Mouse (Mus musculus) frontal cortex, postnatal 36 days (tissue): ENCODE results near the gene Zfp157.
"Not testable (repeated sequence)": the region's sequence is repeated elsewhere in the genome, so short reads cannot be mapped to it uniquely, and the experiment has no call there.

Experiments
- DNase-seq, 2 experiments: peaks; one replicate each; pipeline ENCODE4 v3.0.0; 2022; ENCODE audit warnings: low spot score in 2 of 2

The Zfp157 gene

DNA sequence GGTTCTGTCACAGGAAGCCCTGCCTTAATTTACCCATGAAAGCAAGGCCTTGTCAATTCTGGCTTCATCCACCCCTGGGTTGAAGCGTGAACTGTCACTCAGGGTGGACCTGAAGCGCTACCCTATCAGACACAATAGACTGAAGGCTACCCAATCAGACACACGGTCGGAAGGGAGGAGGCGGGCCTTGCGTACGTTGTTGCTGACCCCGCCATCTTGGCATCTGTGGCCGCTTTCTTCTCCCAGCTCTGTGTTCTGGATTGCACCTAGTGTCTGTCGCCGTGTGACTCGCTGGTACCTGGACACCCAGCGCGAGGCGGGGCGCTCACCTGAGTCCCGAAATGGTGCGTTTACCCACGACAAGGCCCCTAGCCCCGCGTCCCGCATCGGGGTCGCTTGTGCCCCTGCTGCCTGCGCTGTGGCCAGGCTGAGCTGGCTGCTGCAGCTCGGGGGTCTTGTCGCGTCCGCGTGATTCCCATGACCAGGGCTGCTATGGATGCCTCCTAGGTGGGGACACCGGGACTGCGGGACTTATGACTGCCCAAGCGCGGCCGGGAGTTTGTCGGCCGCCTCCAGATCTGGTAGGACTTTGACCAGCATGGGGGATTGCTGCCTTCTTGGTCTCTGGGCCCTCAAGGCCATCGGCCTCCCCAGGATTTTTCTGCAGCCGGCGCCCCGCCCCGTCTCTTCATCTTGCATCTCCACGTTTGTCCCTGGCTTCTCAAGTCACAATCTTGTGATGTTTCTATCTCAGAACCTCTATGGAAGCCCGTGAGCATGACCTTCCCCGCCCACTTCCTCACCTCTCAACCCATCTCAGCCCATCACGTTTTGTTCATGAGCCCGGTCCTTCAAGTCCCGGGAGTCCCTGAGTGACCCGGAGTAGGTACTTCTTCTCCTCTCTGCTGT lies at the start of gene Zfp157:
Zfp157 (plus strand) TSS at position 183 of the 909 bp plus-strand sequence.
- peak; percentile 88 to 96 for DNase-seq

DNA sequence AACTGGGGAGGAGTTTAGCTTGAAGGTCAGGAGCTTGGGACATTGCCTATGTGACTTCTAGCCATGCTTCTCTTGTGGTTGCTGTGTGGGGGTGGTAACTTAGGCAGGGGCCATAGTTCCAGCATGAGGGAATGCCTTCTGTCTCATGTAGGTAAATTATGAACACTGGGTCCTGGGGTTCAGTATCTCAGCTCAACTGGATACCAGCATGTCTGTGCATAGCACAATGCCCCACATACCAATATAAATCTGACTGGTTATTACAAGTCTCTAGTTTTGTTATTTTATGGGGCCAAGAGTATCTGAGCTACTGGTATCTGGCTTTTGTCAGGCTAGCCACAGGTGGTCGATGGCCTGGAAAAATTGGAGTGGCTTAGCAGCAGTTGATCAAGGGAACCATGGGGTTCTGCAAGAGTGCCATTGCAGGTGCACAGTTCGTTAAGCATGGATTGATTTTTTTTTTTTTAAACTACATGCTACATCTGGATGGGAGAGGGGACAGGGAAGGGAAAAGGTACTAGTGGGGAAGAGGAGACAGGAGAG lies 43.4 kb upstream of the Zfp157 start:
- no peak for DNase-seq

DNA sequence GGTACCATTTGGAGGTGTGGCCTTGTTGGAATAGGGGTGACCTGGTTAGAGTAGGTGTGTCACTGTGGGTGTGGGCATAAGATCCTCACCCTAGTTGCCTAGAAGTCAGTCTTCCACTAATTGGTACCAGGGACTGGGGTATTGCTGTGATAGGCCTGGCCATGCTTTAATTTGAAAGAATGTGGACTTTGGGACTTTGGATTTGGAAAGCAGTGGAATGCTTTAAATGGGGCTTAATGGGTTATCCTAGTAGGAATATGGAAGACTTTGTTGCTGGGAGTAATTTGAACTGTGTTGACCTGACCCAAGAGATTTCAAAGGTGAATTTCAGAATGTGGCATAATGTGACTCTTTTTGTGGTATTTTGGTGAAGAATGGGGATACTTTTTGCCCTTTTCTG lies 40.8 kb upstream of the Zfp157 start:
- not testable (repeated sequence) for DNase-seq

DNA sequence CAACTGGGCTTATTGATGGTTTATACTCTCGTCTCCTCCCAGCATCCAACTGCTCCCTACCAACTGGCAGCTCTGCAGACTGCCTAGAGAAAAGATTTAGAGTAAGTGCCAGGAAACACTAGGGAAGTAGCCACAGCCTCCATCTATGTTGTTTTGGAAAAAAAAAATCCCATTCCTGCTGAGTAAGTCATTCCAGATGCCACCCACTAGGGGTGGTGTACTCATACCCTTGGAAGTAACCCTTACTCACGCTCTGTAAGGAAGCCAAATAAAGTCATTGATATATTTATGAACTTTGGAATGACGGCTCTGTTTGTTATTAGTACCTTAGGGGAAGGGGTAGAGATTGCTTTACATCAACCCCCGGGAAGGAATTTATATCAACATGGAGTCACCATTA lies 17.1 kb downstream of the Zfp157 start:
- DNase-seq, result no peak

DNA sequence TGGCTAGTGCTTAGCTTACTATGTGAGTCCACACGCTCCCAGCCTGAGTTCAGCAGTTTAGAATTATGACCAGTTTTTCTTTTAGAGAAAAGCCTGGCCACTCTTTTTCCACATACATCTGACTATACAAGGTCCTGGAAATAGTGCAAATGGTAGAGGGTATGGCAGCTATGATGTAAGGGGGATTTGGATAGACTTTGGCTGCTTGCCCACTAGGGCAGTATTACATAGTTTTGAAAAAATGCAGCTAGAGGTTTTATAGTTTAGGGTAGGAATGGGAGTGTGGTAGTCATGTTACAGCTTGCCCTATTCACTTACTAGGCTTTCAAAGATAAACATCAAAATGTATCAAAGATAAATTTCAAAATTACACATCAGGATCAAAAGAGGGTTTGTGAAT lies 17.8 kb downstream of the Zfp157 start:
- DNase-seq, result no peak

DNA sequence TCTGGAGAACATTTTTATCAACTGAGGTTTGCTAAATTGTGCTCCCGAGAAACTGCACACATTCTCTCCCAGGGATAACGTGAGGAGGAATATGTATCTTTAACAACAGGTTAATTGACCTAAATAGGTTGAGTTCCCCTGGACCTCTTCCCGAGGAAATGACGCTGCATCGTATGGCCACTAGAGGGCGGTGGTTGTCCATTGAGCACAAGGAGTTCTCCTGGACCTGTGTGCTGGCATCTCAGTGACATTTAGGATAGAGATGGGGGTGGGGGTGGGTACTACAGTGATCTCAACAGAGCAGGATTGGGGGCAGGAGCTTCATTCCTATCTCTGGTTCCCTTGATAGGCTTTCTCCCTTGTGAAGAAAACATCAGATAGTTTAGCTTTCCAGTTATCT lies 32.3 kb downstream of the Zfp157 start:
- peak; percentile 7 to 12 for DNase-seq

DNA sequence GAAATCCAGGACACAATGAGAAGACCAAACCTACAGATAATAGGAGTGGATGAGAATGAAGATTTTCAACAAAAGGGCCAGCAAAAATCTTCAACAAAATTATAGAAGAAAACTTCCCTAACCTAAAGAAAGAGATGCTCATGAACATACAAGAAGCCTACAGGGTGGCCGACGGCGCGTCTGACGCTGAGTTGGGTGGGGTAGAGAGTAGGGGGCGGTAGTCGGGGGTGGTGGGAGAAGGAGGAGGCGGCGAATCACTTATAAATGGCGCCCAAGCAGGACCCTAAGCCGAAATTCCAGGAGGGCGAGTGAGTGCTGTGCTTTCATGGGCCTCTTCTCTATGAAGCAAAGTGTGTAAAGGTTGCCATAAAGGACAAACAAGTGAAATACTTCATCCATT lies 63.3 kb downstream of the Zfp157 start:
- DNase-seq, result not testable (repeated sequence)
